Mouse (Mus musculus) G1E (cell line): ENCODE measurements around the gene Plppr1.

Experiments
- CTCF ChIP-seq: IDR thresholded peaks from 2 replicates; pipeline ENCODE4 v1.5.1; 2012; ENCODE audit warnings: low read depth, low read length, inconsistent platforms, mixed read lengths
- GATA1 ChIP-seq: IDR thresholded peaks from 2 replicates; pipeline ENCODE4 v1.6.1; 2012; ENCODE audit warnings: borderline replicate concordance, low read length, inconsistent platforms, mixed read lengths
- GATA2 ChIP-seq: IDR thresholded peaks from 2 replicates; pipeline ENCODE4 v1.6.1; 2012; ENCODE audit warnings: low read depth, low read length, inconsistent platforms, borderline replicate concordance
- TAL1 ChIP-seq: conservative IDR thresholded peaks from 2 replicates; pipeline ENCODE4 v1.6.1; 2012; ENCODE audit warnings: low read depth, low read length, inconsistent platforms, mixed read lengths

DNA sequence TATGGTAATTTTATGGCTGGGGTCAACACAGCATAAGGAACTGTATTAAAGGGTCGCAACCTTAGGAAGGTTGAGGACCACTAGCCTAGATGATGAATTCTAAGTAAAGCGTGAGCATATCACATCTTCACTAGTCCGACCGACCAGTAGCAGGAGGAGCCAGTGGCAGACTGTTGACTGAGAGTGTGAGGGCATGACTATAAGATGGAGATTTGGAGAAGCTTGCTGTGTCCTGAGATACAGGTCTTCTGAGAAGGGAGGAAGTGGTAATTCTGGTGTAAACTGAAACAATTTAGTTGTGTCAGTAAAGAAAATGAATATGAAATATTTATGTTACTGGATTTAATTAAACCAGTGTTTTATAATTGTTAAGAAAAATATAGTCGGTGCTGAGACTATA is 180.4 kb downstream of the Plppr1 start:
- TF ChIP-seq CTCF: no peak
- TF ChIP-seq GATA1: no peak
- TF ChIP-seq GATA2: no peak
- TF ChIP-seq TAL1: no peak
